Mouse (Mus musculus) frontal cortex, adult 2 months (tissue): ENCODE data around the gene Pcbp4. TPM values are rescaled to one million over a fixed set of nuclear protein-coding genes. Genes with fewer than 3 reads are reported as not detected.
A peak's percentile ranks its signal among the peaks of the same experiment; 100 is the strongest.

Experiments used
- DNase-seq, 2 experiments: peaks; one replicate each; pipeline ENCODE4 v3.0.0; 2022; ENCODE audit warnings: low spot score in 1 of 2; ENCODE audit errors: extremely low spot score in 1 of 2
- polyA plus RNA-seq: library from polyadenylated mRNA; depleted of rRNA; stranded (reverse); fragments of >200 nt; gene quantifications from 2 replicates; pipeline ENCODE4 v1.2.3, GENCODE M21; 2012

Gene Pcbp4
- polyA plus RNA-seq, 1 experiment: 220 TPM

DNA sequence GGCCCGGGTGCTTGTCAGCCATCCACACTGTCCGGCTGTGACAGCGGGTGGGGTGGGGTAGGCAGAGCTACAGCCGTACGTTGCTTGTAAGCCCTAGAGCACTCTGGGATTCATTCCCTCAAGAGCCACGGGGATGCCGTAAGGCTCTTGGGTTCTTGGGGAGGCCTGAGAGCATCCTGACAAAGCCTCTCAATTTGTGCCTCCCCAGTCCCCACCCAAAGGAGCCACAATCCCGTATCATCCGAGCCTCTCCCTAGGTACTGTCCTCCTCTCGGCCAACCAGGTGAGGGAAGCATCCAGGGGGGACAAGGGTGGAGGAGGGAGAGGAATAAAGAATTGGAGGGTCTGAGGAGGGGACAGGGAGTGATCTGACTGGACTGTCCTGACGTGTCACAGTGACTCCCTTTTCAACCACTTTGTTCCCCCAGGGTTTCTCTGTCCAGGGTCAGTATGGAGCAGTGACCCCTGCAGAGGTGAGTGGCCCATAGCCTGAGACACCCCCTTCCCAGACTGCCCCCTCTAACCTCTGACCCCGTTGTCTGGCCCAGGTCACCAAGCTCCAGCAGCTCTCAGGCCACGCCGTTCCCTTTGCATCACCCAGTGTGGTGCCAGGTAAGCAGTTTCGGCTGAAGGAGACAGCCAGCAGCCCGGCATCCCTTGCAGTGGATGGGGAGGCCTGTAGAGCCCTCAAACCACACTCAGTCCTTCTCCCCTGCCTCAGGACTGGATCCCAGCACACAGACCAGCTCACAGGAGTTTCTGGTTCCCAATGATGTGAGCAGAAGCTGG lies 8.7 kb downstream of the Pcbp4 start:
- no peak for DNase-seq

- no peak for DNase-seq
Observed at GRCm38 (mm10) chr9:106462430-106462800, 9.3 kb downstream of the Pcbp4 start.

DNA sequence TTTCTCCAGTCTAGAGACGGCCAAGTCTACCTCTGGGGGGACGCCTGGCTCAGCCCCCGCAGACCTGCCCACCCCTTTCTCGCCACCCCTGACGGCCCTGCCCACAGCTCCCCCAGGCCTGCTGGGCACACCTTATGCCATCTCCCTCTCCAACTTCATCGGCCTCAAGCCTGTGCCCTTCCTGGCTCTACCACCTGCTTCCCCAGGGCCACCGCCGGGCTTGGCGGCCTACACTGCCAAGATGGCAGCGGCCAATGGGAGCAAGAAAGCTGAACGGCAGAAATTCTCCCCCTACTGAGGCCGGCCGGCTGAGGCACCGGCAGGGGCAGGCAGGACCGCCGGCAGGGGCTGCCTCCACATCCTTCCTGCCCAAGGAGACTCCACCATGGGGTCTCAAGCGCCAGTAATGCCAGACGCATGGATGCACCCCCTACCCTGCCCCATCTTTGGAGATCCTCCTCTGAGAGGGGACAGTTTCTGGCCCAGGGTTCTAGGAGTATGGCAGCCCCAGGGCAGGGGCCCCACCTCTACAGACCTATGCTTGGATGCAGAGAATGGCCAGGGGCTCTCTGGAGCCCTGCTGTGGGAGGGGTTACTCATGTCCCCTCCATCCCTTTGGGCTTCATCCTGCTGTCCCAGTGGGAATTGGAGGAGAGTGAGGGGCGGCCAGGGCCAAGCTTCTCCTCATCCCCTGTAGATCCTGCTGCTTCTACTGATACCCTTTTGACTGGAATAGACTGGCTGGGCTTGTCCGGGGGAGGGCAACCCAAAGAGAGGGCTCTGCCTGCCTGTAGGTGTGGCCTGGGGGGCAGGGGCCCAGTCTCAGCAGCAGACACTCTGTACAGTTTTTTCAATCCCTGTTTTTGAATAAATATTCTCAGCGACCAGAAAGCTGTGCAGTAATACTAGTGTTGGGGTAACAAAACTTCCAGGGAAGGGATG lies 10.3 kb downstream of the Pcbp4 start:
- no peak for DNase-seq

DNA sequence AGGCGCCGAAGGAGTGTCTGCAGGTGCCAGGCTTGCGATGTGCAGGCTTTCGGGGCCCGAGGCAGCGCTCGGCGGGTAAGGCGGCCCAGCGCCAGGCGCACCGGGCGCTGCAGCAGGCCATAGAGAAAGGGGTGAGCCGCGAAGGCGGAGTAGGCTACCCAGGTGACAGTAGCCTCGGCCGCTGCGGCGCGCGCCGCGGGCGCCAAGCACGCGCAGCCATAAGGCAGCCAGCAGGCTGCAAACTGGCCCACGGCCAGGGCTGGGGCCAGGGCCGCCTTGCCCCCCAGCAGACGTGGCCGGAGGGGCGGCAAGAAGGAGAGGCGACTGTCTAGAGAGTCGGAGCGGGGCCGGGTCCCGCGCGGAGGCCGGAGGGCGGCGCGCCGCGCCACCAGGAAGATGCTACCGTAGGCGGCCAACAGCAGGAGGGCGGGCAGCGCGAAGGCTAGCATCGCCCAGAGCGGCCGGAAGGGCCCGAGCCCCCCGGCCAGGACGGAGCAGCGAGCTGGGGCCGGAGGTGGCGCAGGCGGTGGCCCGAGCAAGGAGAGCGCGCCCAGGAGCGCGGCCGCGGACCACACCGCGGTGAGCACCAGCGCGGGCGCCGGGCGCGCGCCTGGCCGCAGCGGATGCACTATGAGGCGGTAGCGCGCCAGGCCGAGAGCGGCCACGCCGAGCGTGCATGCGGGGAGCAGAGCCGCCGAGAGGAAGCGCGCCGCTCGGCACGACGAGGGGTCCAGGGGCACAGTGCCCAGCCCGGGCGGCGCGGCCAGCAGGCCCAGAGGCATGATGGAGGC lies 11.9 kb downstream of the Pcbp4 start:
- DNase-seq: peak in 1 of 2 experiments; percentile 66

DNA sequence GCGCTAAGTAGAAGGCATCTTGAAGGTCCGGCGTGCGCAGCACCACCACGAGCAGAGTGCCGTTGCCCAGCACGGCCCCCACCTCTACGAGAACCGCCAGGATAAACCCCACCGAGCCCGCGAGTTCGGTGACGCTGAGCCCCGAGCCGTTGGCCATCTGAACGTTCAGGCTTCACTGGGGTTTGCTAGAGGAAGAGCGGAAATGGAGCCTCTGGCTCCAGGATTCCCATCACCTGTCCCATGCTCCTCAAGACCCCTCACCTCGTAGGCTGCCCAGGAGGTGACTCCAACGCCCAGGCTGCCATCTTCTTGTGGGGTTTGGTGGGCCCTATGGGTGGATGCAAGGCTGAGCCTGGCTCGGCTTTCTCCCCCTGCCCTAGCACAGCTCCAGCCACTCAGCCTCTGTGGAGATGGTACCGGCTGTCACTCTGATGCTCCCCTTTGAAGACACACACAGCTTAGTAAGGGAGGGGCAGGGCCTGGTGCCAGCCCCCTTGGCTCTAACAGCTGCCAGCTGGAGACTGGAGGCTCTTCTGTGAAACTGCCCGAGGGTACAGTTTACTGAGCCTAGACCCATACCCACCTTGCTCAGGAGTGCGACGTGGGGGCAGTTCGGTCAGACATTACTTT lies 12.6 kb downstream of the Pcbp4 start, which contains the start of gene Gpr62:
Gene Gpr62 (minus strand): TSS at position 368 of the 630 bp plus-strand sequence.
- peak in 1 of 2 experiments; percentile 73 for DNase-seq

DNA sequence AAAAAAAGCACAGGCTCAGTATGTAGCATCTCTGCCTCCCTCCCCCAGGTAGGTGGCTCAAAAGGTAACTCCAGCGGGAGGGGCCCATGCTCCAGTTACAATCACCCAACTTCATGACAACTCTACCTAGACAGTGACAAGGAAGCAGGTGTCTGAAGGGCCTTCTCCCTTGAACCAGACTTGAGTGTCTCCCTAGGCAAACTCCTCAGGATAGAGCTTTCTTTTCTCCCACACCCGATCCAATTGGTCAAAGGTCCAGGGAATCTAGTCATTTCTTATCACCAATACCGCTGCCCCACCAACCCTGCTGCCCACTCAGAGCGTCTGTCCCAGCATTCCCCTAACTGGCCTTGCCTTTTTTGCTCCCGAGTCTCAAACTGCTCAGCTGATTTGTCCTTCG lies 13.6 kb downstream of the Pcbp4 start:
- DNase-seq: no peak

- no peak for DNase-seq
Observed at GRCm38 (mm10) chr9:106467746-106468145, 14.7 kb downstream of the Pcbp4 start.

GRCm38 (mm10) chr9:106469317-106469716 lies 16.2 kb downstream of the Pcbp4 start:
- DNase-seq: no peak

DNA sequence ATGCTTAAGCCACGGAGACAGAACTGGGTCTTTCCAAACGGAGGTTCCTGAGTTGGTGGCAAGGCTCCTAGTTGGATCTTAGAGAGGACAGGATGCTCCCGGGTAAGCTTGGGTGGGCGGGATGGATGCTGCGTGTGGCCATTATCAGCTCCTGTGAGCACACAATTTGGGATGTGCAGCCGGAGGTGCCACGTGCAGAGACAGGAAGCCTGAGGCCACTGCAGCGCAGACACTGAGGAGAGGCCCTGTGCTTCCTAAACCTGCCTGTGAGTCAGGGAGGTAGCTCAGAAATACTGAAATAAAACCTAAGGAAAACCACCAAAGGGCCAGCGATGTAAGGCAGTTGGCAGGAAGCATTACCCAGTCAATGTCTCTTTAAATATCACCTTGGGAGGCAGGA lies 16.7 kb downstream of the Pcbp4 start:
- no peak for DNase-seq

- peak in 1 of 2 experiments; percentile 57 for DNase-seq
Observed at GRCm38 (mm10) chr9:106470991-106471750, 18.1 kb downstream of the Pcbp4 start.

DNA sequence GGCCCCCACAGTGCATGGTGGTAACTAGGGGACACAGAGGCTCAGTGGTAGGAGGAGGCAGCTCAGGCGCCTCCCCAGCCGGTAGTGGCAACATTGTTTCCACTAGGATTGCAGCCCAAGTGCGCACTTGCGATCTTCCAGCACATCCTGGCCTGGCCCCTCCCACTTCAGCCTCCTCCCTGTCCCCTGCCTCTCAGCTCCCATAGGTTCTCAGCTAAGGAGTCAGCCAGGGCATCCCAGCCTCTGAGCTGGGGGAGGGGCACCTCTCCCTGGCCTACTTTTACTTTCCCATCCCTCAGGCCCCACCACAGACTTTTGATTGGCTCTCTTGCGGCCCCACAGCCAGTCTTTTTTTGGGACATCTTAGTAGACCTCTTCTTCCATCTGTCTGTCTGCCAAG lies 18.8 kb downstream of the Pcbp4 start:
- peak in 1 of 2 experiments; percentile 50 for DNase-seq

- DNase-seq: no peak
Observed at GRCm38 (mm10) chr9:106472321-106472720, 19.2 kb downstream of the Pcbp4 start.

- DNase-seq: peak in 1 of 2 experiments; percentile 2
Observed at GRCm38 (mm10) chr9:106473081-106473752, 20.1 kb downstream of the Pcbp4 start.

- DNase-seq: peak in 1 of 2 experiments; percentile 2
Observed at GRCm38 (mm10) chr9:106473753-106474105, 20.6 kb downstream of the Pcbp4 start.

GRCm38 (mm10) chr9:106474456-106474855 lies 21.4 kb downstream of the Pcbp4 start:
- DNase-seq: peak; percentile 18 to 65

GRCm38 (mm10) chr9:106475046-106475445 lies 22.0 kb downstream of the Pcbp4 start:
- DNase-seq: peak in 1 of 2 experiments; percentile 2

GRCm38 (mm10) chr9:106475663-106476001 lies 22.5 kb downstream of the Pcbp4 start, which contains the start of gene Rrp9:
Gene Rrp9 (plus strand): TSS chr9:106475963.
- no peak for DNase-seq

- peak in 1 of 2 experiments; percentile 4 for DNase-seq
Observed at GRCm38 (mm10) chr9:106476002-106476923, 23.2 kb downstream of the Pcbp4 start.
